Mouse (Mus musculus) heart, adult 18-20 months (tissue): ENCODE results near the gene Zbtb1. TPM values are rescaled to one million over a fixed set of nuclear protein-coding genes. Genes with fewer than 3 reads are reported as not detected.

Source experiments
- total RNA-seq, 2 experiments: library from RNA; stranded (reverse); gene quantifications; 2 replicates each; pipeline ENCODE4 v1.2.3; 2021

The Zbtb1 gene
- total RNA-seq, 2 experiments from 2014 or later: 2.9 to 3.0 TPM

Other genes with a start within 250 kb of the Zbtb1 start
- gene Esr2, start 193.0 kb upstream of the Zbtb1 start, total RNA-seq: not detected
- not detected for gene Tex21, start 123.5 kb upstream of the Zbtb1 start, total RNA-seq
- gene Mthfd1, start 115.0 kb upstream of the Zbtb1 start, total RNA-seq: 10 to 100 TPM; 25.6 to 27.9 TPM
- gene Akap5, start 45.4 kb upstream of the Zbtb1 start, total RNA-seq: under 1 TPM; 0.46 to 0.52 TPM
- 1 to 10 TPM; 5.2 to 5.8 TPM for gene Zbtb25, start 664 bp upstream of the Zbtb1 start, total RNA-seq
- gene Hspa2, start 33.9 kb downstream of the Zbtb1 start, total RNA-seq: 1 to 10 TPM; 5.4 to 6.2 TPM
- gene Ppp1r36, start 47.3 kb downstream of the Zbtb1 start, total RNA-seq: under 1 TPM in 1 of 2 experiments, not detected in 1; 0.18 TPM
- 10 to 100 TPM; 10.6 to 11.4 TPM for gene Plekhg3, start 160.6 kb downstream of the Zbtb1 start, total RNA-seq